Mouse (Mus musculus): ENCODE measurements around the gene Msto1.
A peak's percentile ranks its signal among the peaks of the same experiment; 100 is the strongest.
"Not testable (repeated sequence)": the region's sequence is repeated elsewhere in the genome, so short reads cannot be mapped to it uniquely, and the experiment has no call there.

The Msto1 gene

DNA sequence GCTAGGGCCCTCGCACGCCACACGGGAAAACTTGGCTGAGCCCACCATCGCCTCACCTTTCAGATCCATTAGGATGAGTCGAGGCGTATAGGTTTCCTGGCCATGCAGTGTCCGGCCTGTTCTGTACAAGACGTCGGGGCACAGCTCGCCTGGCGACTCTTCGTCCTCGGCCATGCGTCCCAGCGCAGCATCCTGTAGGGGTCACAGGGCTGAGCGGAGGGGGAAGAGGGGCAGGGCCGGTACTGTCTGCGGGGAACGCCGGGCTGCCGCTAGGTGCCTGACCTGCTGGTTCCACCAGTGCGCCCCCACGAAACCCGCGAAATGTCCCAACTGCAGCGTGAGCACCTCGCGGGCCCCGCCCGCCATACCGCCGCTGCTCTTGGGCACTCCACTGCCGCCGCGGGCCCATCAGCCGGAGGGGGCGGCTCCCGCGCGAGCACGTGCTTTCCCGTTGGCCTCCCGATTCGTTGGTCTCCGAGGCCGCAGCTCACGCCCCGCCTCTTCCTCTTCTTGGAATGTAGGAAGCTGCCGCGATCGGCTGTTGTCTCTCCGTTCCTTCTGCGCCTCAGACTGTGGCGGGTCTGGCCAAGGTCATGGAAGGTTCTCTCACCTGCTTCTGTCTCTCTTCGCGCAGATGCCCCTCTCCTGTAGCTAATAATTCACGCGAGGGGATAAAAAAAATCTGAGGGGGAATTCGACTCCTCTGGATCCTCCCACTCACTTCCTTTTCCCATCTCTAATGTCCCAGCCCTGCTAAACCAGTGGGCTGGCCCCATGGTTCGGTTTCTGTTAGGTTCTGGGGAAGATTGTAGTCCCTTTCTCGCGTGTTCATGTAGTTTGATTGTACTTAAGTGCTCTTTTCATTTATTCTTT lies at the start of gene Msto1:
Msto1 (minus strand) TSS at position 489 of the 873 bp plus-strand sequence.
- DNase-seq = peak; percentile 91 to 93

DNA sequence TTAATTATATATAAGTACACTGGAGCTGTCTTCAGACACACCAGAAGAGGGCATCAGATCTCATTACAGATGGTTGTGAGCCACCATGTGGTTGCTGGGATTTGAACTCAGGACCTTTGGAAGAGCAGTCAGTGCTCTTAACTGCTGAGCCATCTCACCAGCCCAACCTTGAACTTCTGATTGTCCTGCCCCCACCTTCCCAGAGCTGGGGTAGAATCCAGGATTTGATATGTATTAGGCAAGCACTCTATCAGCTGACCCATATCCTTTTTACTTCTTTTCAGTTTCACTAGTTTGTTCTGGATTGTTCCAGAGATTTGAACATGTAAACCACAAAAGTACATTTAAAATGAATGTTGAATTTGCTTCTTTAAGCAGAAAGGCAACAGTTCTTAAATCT lies 49.4 kb upstream of the Msto1 start:
- not testable (repeated sequence) for DNase-seq

DNA sequence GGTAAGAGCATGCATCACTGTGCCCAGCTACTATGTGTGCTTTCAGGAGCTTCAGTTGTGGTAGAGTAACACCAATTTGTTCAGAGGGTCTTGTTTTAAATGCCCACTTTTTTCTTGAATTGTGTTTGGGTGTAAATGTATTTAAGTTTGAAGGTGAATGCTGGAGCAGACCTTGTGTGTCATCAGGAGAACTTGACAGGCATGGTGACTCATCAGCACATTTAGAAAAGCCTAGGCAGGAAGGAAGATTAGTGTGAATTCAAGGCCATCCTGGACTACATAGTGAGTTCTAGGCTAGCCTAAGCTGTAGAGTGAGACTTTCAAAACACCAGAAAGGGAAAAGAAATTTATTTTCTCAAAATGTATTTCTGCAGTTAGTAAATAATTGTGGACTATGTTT lies 39.9 kb upstream of the Msto1 start:
- no peak for DNase-seq

DNA sequence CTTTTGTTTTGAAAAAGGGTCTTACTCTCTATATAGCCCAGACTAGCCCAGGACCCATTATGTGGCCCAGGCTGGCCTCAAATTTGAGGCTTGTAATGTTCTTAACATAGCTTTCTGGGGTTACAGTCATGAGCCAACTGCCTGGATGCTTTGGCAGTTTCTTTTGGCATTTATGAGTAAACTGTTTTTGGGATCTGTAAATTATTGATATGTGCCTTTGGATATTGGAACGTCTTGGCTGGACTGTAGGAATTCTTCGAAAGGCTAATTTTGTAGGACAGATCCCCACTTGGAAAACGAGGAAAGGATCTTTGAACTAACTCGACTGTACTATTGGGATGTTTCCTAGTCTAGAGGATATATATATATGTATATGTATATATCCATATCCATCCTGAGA lies 39.4 kb upstream of the Msto1 start:
- DNase-seq = no peak

DNA sequence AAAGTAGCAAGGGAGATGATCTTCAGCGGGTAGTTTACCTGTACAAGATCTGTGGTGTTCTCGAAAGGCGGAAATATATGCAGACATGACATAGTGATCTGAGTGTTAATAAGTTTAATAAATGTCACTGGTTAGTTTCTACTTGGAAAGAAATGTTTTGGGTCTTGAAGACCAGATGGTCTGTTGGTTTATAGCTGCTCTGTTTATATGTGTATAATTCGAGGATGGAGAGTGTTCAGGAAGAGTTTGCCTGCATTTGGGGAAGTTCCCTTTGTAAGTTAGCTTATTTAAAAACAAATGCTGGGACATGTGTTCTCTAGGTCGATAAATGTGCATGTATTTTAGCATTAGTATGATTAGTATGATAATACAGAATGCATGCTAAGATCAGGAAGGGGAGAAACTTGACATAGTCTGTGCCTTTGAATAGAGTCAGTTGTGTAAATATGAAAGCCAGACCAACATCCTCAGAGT lies 37.6 kb upstream of the Msto1 start:
- DNase-seq = no peak

DNA sequence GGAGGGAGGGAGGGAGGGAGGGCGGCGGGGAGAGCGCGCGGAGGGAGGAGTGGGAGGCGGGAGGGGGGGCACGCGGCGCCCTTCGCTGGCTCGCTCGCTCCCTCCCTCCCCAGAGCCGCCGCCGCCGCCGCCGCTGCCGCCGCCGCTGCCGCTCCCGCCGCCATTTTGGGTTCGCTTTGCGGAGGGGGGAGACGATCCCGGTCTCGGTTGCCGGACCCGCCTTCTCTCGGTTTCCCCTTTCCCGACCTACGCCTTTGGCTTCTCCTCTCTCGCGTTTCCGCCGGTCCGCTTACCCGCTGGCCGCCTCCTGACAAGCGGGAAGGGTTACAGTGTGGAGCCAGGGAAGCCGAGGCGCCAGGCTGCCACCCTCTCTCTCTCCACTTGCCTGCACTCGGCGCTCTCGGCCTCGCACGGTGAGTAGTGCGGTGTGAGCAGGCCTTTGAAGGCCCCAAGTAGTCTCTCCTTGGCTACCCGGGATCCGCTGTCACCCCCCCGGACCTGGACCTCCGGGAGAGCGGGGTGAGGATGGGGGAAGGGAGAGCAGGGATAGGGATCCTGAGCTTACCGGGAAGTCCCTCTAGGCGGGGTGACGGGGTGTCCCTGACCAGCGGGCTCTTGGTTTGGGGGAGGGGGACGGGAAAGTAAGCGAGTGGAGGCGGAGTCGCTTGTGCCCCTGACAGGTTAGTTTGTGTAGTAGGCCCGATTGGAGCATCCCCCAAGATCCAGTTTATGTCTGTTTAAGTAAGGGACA lies 37.0 kb upstream of the Msto1 start, which contains the start of the genes Ash1l and Dap3:
Ash1l (plus strand) TSS at position 47 of the 751 bp plus-strand sequence.
Dap3 (minus strand) TSS at position 606 of the 751 bp plus-strand sequence.
- DNase-seq = peak; percentile 65 to 76

DNA sequence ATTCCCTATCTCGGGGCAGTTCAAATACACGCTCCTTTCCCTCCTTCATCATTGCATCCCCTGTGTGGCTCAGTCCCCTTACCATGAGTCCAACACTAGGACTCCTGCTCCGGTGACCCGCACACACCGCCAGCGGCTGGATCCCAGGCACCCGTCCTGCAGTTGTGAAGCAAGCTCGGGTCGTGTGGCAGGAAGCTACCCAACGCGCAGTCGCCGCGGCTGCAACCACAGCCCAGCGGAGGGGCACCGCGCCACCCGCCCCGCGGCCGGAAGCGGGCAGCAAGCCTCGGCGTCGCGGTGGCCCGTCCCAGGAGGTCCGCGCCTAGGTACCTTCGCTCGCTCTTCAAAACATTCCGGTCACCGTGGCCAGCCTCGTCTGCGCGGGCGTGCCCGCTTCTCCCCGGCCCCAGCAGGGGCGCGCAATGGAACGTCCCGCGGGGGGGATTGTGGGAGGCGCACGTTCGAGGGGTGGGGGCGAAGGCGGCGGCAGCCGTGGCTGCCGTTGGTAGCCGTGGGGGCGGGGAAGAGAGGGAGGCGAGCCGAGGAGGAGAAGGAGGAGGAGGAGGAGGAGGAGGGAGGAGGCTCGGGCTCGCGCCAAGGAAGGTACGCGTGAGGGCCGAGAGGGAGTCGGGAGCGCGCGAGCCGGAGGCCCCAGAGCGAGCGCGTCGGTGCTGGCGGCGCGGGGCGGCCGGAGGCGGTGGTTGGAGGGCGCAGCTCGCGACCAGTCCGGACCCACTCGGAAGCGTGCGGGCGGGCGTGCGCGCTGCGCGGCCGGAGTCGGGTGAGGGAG lies 36.2 kb upstream of the Msto1 start:
- DNase-seq = peak; percentile 86 to 88

DNA sequence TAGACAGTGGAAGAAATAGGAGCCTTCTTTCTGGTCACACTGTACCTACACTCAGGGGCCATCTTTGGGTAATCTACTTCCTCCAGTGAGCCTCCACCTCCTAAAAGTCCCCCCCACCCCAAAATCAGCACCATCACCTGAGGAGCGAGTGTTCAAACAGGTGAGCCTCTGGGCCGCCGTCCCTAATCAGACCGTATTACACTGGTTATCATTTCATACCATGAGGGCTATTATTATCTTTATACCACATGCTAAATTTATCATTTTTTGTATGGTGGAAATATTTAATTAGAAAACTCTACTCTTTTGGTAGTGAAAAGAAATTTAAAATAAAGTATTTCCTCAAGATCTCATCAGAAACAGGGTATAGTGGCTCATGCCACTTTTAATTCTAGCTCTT lies 30.3 kb upstream of the Msto1 start:
- no peak for DNase-seq

DNA sequence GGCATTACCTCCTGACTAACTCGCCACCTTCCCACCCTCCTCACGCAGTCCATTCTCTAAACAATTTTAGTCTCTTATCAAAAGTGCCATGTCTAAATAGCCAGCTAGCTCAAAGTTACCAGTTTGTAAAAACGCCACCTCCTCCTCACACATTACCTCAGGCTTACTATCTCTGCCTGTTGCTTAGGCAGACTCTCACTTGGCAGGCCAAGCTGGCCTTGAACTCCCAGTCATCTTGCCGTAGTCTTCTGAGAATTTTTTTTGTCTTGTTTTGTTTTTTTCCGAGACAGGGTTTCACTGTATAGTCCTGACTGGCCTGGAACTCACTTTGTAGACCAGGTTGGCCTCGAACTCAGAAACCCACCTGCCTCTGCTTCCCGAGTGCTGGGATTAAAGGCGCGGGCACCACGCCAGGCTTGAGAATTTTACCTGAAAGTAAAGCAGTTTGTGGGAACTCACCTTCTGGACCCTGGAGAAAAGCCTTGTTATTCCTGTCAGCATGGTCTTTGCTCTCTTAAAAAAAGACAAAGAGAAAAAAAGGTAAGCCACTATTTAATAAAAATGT lies 28.6 kb upstream of the Msto1 start:
- DNase-seq = no peak

DNA sequence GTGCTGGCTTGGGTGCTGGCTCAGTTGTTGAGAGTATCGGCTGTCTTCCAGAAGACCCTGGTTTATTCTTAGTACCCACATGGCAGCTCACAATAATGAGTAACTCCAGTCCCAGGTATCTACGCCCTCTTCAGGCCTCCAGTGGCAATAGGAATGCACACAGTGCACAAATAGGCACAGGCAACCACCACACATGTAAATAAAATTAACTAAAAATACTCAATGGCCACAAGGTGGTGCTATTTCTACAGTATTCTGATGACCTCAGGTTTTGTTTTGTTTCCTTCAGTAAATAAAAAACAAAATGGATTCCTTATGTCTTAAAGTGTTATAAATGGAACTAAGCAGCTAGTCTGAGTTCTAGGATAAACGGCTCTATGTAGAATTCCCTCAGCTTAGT lies 25.9 kb upstream of the Msto1 start:
- DNase-seq = no peak

DNA sequence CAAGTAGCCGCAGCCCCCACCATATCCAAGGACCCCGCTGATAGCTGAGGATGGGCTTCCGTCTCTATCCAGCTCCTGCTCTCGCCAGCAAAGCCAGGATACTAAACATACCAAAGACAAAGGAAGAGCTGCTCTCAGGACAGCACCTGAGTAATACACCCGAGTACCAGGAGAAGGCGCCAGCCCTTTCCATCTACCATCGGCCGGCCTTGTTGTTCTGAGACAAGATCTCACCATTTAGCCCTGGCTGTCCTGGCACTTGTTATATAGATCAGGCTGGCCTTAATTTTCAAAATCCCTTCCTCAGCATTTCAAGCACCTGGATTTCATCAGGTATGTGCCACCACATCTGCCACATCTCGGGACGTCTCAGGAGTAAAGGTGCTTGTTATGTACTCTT lies 25.3 kb upstream of the Msto1 start:
- DNase-seq = no peak

DNA sequence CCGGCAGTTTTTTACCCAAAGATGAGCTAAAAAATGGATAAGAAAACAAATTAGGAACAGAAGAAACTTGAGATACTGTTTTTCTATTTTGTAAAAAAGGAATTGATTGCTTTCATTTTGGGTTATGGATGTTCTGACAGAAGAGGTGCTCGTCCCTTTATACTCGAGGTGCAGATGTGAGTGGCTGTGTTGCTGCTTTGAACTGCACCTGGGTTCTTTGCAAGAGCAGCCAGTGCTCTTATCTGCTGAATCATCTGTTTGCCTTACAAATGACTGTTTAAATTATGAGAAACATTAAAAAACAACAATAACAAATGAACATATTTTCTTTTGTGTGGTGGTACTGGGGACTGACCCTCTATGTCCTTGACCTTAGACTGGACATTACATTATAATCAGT lies 15.7 kb upstream of the Msto1 start:
- DNase-seq = no peak

DNA sequence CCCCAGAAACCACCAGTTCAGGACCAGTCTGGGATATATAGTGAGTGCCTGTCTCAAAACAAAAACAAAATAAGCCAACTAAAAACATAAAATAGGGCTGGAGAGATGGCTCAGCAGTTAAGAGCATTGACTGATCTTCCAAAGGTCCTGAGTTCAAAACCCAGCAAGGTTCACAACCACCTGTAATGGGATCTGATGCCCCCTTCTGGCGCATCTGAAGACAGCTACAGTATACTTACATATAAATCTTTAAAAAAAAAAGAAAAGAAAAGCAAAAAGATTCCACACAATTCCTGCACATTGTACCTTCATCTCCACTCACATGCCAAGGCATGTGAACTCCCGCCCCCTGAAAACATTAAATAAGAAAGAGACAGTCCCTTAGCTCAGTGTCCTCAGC lies 11.9 kb upstream of the Msto1 start:
- DNase-seq = no peak

DNA sequence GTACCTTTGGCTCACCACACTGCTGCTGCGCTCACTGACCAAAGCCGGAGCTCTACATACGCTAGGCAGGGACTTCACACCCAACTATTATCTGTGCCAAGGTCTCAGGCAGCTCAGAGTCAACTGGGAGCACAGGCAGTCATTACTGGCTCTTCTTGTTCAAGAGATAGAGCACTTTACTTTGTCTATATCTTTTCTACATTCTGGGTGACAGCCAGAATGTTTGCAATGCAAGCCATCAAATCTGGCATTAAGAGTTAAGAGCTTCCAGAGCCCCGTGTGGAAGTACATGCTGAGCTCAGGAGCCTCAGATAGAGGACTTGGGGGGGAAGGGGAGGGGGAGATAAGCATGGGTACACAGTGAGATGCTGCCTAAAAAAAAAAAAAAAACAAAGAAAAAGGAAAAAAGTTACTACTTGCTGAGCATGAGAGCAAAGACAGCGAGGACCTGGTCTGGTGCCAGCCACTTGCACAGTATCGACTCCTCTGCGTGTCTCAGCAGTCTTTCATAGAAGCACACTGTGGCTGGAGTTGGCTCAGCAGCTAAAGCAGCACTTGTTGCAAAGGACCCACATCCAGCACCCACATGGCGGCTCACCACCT lies 10.3 kb upstream of the Msto1 start:
- no peak for DNase-seq

DNA sequence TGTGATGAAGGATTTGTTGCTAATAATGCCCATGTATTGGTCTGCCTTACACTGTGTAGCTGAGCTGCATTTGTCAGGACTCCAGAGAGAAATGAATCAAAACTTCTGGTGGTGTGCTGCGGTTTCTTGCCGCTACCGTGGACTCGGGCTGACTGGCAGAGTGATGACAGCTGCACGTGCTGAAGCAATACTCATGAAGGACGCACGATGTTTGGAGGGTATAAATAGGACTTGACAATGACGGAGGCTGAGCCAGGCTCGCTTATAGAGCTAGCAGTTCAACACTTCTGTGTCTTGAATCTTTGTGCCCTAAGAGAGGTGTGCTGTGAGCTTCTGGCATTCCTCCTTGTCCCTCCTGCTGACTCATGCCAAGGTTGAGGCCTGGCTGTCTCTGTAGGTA lies 7.6 kb upstream of the Msto1 start:
- DNase-seq = no peak

DNA sequence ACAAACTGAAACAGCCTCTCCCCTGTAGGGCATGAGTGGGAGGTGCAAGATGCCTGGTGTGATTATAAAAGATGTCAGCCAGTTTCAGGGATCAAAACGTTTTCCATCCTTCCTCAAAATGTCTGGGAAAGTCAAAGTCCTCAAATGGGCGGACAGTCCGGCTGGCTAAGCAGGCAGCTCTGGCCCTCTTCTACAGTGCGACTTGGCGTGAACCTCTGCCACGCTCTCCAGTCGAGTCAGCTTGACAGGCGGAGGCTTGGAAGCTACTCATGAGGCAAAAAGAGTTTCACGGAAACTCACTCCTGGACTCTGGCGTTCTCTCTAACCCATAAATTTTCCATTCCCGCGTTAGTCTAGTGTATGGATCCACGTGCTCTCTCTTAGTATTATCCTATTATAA lies 5.2 kb upstream of the Msto1 start:
- DNase-seq = no peak

DNA sequence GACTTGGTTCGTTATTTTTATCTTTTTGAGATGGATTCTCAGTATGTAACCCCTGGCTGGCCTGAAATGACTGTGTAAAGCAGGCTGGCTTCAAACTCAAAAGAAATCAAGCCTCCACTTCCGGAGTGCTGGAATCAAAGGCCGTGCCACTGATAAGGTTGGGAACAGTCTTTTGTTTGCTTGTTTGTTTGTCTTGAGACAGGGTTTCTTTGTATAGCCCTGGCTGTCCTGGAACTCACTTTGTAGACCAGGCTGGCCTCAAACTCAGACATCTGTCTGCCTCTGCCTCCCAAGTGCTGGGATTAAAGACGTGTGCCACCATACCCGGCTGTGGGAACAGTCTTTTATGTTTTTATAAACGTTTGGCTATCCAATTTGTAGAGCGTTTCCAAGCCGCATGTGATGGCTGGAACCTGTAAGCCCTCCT lies 598 bp upstream of the Msto1 start:
- no peak for DNase-seq

DNA sequence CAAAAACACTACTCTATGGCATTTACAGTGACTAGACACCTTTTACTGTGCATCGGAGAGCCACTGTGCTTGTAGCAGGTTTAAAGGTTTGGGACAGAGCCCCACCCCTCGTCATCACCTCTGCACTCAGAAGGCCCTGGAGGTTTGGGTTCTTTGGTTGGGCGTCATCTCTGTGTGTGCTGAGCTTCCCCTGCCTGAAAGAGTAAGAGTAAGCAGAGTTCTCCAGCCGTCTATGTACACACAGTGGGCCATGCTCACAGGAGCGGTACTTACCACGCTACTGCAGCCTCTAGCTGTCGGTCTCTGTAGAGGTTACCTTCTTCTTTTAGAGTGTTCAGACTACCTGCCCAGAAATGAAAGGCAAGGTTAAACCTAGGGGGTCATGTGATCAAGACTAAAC lies 1.2 kb downstream of the Msto1 start:
- no peak for DNase-seq

DNA sequence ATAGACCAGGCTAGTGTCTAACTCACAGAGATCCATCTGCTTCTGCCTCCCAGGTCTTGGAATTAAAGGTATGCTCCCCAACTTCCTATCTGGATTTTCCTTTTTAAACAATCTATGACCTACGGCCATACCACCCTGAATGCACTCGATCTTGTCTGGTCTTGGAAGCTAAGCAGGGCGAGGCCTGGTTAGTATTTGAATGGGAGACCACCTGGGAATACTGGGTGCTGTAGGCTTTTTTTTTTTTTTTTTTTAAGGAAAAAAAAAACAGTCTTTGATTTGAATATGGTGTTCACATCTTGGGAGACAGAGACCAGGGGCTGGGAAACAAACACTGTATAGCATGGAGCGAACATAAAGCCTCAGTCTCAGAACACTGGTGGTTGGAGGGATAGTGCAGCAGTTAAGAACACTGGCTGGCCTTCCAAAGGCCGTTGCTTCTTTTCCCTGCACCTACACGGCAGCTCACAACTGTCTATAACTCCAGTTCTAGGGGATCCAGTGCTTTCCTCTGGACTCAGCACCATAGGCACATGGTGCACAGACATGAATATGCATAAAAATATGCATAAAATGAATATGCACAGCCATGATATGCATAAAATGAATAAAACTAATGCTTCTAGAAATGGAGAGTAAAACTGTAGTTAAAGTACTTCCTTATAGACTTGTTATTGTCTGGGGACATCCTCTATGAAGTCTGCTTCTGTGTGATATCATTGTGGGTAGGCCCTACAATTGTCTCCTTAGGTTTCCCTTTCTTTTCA lies 7.2 kb downstream of the Msto1 start:
- DNase-seq = no peak

DNA sequence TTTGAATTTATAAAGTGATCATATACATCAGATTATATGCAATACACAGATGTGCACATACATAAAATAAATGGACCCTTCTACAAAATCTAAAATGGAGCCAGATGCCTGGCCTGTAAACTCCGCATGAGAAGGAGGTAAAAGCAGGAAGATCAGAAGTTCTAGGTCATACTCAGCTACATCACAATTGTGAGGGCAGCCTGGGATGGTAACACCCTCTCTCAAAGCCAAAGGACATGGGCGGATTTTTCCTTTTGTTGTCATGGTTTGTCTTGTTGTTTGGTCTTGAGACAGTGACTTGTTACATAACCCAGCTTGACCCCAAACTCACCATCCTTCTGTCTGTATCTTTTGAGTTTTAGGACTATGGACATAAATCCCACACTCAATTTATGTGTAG lies 8.1 kb downstream of the Msto1 start:
- no peak for DNase-seq

DNA sequence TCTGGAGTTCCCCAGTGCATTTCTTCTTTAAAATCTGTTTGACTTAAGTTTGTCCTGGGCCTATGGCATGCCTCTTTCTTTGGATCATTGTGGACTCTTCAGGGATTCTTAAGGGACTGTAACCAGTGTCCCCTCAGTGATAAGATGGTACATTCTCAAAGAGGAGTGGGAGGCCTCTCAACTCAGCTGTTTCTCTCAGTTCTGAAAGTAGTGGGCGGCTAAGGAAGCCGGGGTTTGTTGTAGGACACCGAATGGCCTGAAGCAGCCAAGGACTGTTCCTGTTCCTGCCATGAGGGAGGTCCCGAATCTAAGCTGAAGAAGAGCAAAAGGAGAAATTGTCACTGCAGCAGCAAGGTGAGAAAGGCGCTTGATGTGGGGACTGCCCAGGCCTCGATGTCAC lies 8.6 kb downstream of the Msto1 start:
- DNase-seq = no peak

Measured in thymus, adult 18-20 months (tissue).